Mouse (Mus musculus) spleen, postnatal 14 days (tissue): ENCODE measurements at regions not wholly inside any gene's neighbourhood (a gene's known extent, or its start where the extent isn't known, plus 50 kb on each side); places are given as distances from the start of the nearest gene placed in this dataset.

Experiments used
- DNase-seq, 2 experiments: peaks; one replicate each; pipeline ENCODE4 v3.0.0; 2021 to 2022; ENCODE audit warnings: low spot score in 2 of 2

- no peak for DNase-seq
Measured at GRCm38 (mm10) chr3:21512081-21512480, 564.4 kb upstream of the Tbl1xr1 start.

GRCm38 (mm10) chr3:21524426-21524937, 552.0 kb upstream of the Tbl1xr1 start:
- no peak for DNase-seq

GRCm38 (mm10) chr3:21530862-21531261, 545.6 kb upstream of the Tbl1xr1 start:
- DNase-seq, result no peak

GRCm38 (mm10) chr3:21539138-21539537, 537.3 kb upstream of the Tbl1xr1 start:
- DNase-seq, result no peak

GRCm38 (mm10) chr3:21544456-21544855, 532.0 kb upstream of the Tbl1xr1 start:
- no peak for DNase-seq

GRCm38 (mm10) chr3:21545156-21545893, 531.1 kb upstream of the Tbl1xr1 start:
- DNase-seq, result no peak

GRCm38 (mm10) chr3:21546411-21546810, 530.0 kb upstream of the Tbl1xr1 start:
- no peak for DNase-seq

- DNase-seq, result no peak
Measured at GRCm38 (mm10) chr3:21549671-21550070, 526.8 kb upstream of the Tbl1xr1 start.

- no peak for DNase-seq
Measured at GRCm38 (mm10) chr3:21553159-21553758, 523.2 kb upstream of the Tbl1xr1 start.

GRCm38 (mm10) chr3:21553859-21554258, 522.6 kb upstream of the Tbl1xr1 start:
- no peak for DNase-seq

GRCm38 (mm10) chr3:21557963-21558441, 518.5 kb upstream of the Tbl1xr1 start:
- DNase-seq, result no peak

- DNase-seq, result no peak
Measured at GRCm38 (mm10) chr3:21562771-21563312, 513.6 kb upstream of the Tbl1xr1 start.

- no peak for DNase-seq
Measured at GRCm38 (mm10) chr3:21563454-21563853, 513.0 kb upstream of the Tbl1xr1 start.

- DNase-seq, result no peak
Measured at GRCm38 (mm10) chr3:21564211-21564781, 512.2 kb upstream of the Tbl1xr1 start.

GRCm38 (mm10) chr3:21564847-21565485, 511.5 kb upstream of the Tbl1xr1 start:
- no peak for DNase-seq

- no peak for DNase-seq
Measured at GRCm38 (mm10) chr3:21569721-21570120, 506.7 kb upstream of the Tbl1xr1 start.

GRCm38 (mm10) chr3:21578635-21579034, 497.8 kb upstream of the Tbl1xr1 start:
- no peak for DNase-seq

GRCm38 (mm10) chr3:21582122-21582521, 494.3 kb upstream of the Tbl1xr1 start:
- DNase-seq, result no peak

- no peak for DNase-seq
Measured at GRCm38 (mm10) chr3:21585767-21586166, 490.7 kb upstream of the Tbl1xr1 start.

- DNase-seq, result no peak
Measured at GRCm38 (mm10) chr3:21606846-21607245, 469.6 kb upstream of the Tbl1xr1 start.

- no peak for DNase-seq
Measured at GRCm38 (mm10) chr3:21610231-21610630, 466.2 kb upstream of the Tbl1xr1 start.

- no peak for DNase-seq
Measured at GRCm38 (mm10) chr3:21621745-21622144, 454.7 kb upstream of the Tbl1xr1 start.
